Mouse (Mus musculus): ENCODE measurements around the gene Klc2. TPM values are rescaled to one million over a fixed set of nuclear protein-coding genes. Genes with fewer than 3 reads are reported as not detected.

The Klc2 gene
- polyA plus RNA-seq, 1 experiment: 318 TPM

DNA sequence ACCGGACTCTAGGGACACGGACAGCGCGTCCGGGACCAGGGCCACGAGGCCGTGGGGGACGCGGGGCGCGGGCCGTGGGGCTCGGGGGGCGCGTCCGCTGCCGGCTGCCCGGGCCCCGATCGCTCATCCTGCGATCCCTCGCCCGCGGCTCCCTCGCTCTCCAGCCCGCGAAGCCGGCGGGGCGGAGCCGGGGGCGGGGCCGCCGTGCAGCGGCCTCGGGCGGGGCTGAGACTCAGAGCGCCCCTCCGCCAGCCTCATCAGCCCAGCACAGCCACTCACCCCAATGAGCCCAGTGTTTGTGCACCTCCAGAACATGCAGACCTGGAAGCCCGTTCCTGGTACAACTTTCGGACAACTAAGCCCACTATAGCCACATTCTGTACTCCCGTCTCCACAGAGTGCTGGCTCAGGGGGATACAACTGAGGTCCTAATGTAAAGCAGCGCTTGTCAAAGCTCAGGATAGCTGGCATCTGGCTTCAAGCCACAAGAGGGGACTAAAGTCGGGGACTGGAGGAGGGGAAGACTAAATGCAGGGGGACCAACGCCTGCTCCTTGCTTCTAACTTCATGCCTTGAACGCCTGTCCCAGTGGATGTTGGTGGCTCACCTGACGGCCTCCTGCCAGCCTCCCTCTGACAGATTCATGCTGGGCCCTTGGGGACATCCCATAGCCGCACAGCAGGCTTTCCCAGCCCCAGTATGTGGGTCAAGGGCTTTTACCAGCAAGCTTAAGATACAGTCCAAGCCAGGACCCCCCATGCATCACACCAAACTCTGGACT is 19.8 kb downstream of the Klc2 start, which contains the start of gene Cnih2:
TSS of gene Cnih2 (minus strand) at position 159 of the 781 bp plus-strand sequence.
- H3K4me1 ChIP-seq (ENCODE audit: control insufficient read depth, insufficient read depth, low read length): peaks cover 22% of the 10 kb centered on the region
- peak within 1 kb of the TSS; percentile 45 for H3K27ac ChIP-seq (ENCODE audit: insufficient read depth, low read length)
- 2% methylated on average over 44 of the region's 48 CpGs for WGBS
- no peaks in the 10 kb centered on the region for H3K27me3 ChIP-seq (ENCODE audit: control insufficient read depth, insufficient read depth, low read length)
- peak within 1 kb of the TSS; percentile 77 for H3K4me3 ChIP-seq (replicated peaks; ENCODE audit: insufficient read depth, low read depth, low read length)
- peak; percentile 76 to 78 for DNase-seq
- no peak for TF ChIP-seq CTCF (IDR thresholded peaks at IDR 0.05; ENCODE audit: borderline replicate concordance, insufficient read depth, low read depth, low read length)
- TF ChIP-seq POLR2A (IDR thresholded peaks at IDR 0.05; ENCODE audit: borderline replicate concordance, insufficient read depth, low read length): 0 out of 2 replicates have a peak, but pooled peaks have one; percentile 31

DNA sequence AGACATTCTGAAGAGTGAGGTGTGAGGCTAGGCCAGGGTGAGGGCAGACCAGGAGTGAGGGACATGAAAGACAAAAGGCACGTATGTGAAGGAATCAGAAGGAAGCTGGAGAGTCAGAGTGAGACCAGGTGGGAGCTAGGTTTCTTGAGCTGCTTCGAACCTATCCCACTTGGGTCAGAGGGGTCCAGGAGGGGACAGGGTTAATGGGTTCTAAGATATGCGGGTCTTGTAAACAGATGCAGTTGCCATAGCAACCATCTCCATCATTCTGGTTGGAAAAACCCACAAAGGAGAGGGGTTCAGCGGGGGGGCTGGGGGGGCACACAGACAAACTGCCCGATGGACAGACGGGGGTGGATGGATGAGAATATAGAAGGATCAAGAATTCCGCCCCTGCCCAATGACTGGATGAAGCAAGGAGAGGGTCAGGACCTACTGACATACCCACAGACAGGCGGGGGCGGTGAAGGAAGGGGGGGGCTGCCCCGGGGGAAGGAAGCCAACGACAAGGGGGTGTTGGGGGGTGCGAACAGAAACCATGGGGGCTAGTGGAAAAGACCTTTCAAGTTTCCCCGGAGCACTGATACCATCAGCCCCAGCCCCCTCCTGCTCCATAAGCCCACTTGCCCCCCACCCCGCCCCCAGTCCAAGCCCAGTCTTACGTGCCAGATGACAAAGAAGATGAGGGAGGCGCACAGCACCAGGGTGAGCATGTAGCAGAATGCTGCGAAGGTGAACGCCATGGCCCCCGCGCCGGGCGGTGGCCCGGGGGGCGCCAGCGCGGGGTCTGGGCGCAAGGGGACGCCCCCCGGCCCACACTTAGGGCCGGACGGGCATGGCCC is 20.6 kb downstream of the Klc2 start:
- H3K27ac ChIP-seq (ENCODE audit: insufficient read depth, low read length): peak overlapping the region; percentile 35
- peak overlapping the region; percentile 77 for H3K4me3 ChIP-seq (replicated peaks; ENCODE audit: insufficient read depth, low read depth, low read length)
- 3% methylated on average over 30 of the region's 31 CpGs for WGBS
- DNase-seq: no peak
- H3K27me3 ChIP-seq (ENCODE audit: control insufficient read depth, insufficient read depth, low read length): no peaks in the 10 kb centered on the region
- TF ChIP-seq POLR2A (IDR thresholded peaks at IDR 0.05; ENCODE audit: borderline replicate concordance, insufficient read depth, low read length): no peak
- TF ChIP-seq CTCF (IDR thresholded peaks at IDR 0.05; ENCODE audit: borderline replicate concordance, insufficient read depth, low read depth, low read length): no peak
- H3K4me1 ChIP-seq (ENCODE audit: control insufficient read depth, insufficient read depth, low read length): peaks cover 22% of the 10 kb centered on the region

DNA sequence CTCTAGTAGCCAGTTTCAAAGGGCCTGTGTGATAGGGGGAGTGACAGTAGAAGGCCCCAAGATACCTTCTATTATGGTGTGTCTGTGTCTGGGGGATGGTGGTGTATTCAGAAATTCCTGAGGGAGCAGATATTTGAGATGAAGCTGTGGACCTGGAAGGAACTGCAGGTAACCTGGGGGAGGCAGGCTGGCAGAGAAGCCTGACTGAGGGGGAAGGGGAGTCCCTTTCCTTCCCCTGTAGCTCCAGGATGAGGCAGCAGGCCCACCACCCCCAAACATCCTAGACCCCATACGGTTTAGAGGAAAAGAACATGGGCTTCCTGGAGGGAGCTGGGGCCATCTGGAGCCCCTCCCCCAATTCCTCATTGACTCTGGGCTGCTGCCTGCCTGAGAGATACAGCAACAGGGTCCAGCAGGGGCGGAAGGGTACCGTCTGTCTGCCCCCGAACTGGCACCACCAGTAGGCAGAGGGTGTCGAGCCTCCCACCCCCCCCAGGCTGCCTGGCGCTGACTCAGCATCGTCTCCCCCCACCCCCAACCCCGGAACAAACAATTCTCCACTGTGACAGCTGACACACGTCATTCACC is 22.4 kb downstream of the Klc2 start:
- Histone ChIP-seq H3K27me3 (ENCODE audit: control insufficient read depth, insufficient read depth, low read length) (no peaks in the 10 kb centered on the region), H3K27ac (ENCODE audit: insufficient read depth, low read length) (no peak overlapping the region), H3K4me1 (ENCODE audit: control insufficient read depth, insufficient read depth, low read length) (peaks cover 22% of the 10 kb centered on the region), H3K4me3 (replicated peaks; ENCODE audit: insufficient read depth, low read depth, low read length) (no peak overlapping the region)
- TF ChIP-seq CTCF (IDR thresholded peaks at IDR 0.05; ENCODE audit: borderline replicate concordance, insufficient read depth, low read depth, low read length): no peak
- TF ChIP-seq POLR2A (IDR thresholded peaks at IDR 0.05; ENCODE audit: borderline replicate concordance, insufficient read depth, low read length): no peak
- WGBS: 9% methylated on average over 9 of the region's 9 CpGs
- DNase-seq: no peak

DNA sequence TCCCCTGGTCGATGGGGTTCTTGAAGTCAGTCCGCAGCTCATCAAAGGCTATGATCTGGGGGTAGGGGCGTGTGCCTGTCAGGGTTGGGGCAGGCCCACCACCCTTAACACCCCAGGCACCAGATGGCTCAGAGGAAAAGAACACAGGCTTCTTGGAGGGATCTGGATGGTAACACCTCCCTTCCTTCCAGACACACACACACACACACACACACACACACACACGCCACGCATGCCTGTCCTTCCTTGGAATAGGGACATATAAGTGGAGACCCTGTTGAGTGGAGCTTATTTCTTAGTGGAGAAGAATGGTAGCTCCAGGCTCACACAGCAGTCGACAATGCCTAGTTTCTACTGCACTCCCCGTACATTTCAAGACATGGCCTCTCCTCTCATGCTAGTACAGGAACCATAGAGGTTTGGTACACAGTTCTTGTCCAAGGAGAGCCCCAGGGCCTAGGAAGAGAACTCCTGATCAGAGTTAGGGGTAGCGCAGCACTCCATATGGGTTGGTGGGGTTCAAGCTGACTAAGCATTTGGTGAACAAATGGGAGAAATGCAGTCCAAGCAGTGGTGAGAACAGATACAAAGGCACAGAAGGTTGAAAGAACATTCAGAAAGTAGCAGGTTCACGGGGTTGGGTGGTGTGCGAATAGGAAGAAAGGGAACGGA is 23.5 kb downstream of the Klc2 start:
- TF ChIP-seq POLR2A (IDR thresholded peaks at IDR 0.05; ENCODE audit: borderline replicate concordance, insufficient read depth, low read length): no peak
- TF ChIP-seq CTCF (IDR thresholded peaks at IDR 0.05; ENCODE audit: borderline replicate concordance, insufficient read depth, low read depth, low read length): no peak
- no peak for DNase-seq
- 22% methylated on average over 11 of the region's 11 CpGs for WGBS

DNA sequence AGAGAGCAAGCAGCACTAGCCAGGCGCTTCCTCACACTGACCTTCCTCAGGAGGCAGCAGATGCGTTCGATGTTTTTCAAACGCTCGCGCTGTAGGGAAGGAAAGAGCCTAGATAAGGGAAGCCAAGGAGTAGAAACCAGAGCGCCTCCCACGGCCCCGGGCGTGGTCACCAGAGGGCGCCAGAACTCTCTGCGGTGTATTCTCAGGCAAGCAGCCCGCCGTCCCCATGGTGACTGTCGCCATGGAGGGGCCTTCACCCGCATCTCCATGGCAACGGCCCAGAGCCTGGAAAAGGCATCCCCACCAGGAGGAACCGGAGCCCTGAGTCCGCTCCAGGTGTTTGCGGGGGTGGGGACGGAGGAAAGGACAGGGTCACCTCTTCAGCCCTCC is 24.1 kb downstream of the Klc2 start:
- peak; percentile 92 to 96 for DNase-seq
- Histone ChIP-seq H3K4me1 (ENCODE audit: control insufficient read depth, insufficient read depth, low read length) (peaks cover 22% of the 10 kb centered on the region), H3K4me3 (replicated peaks; ENCODE audit: insufficient read depth, low read depth, low read length) (peak overlapping the region; percentile 52), H3K27ac (ENCODE audit: insufficient read depth, low read length) (peak overlapping the region; percentile 32; the same call in 1 of the 2 replicates), H3K27me3 (ENCODE audit: control insufficient read depth, insufficient read depth, low read length) (no peaks in the 10 kb centered on the region)
- under 1% methylated on average over 21 of the region's 21 CpGs for WGBS
- TF ChIP-seq POLR2A (IDR thresholded peaks at IDR 0.05; ENCODE audit: borderline replicate concordance, insufficient read depth, low read length): no peak
- peak; percentile 78 for TF ChIP-seq CTCF (IDR thresholded peaks at IDR 0.05; ENCODE audit: borderline replicate concordance, insufficient read depth, low read depth, low read length)

More for the DNA sequence above, 23.5 kb downstream of the Klc2 start:
- Histone ChIP-seq H3K4me3 (replicated peaks; ENCODE audit: insufficient read depth, low read depth, low read length) (peak overlapping the region; percentile 52), H3K27me3 (ENCODE audit: control insufficient read depth, insufficient read depth, low read length) (no peaks in the 10 kb centered on the region), H3K4me1 (ENCODE audit: control insufficient read depth, insufficient read depth, low read length) (peaks cover 22% of the 10 kb centered on the region), H3K27ac (ENCODE audit: insufficient read depth, low read length) (peak overlapping the region; percentile 6; the same call in 1 of the 2 replicates)

GRCm38 (mm10) chr19:5093481-5094242 is 24.7 kb downstream of the Klc2 start:
- WGBS: 65% methylated on average over 12 of the region's 12 CpGs
- DNase-seq: no peak
- Histone ChIP-seq H3K4me3 (replicated peaks; ENCODE audit: insufficient read depth, low read depth, low read length) (peak overlapping the region; percentile 28), H3K4me1 (ENCODE audit: control insufficient read depth, insufficient read depth, low read length) (peaks cover 22% of the 10 kb centered on the region), H3K27ac (ENCODE audit: insufficient read depth, low read length) (0 out of 2 replicates have a peak overlapping the region, but pooled peaks have one; percentile 32), H3K27me3 (ENCODE audit: control insufficient read depth, insufficient read depth, low read length) (no peaks in the 10 kb centered on the region)
- TF ChIP-seq CTCF (IDR thresholded peaks at IDR 0.05; ENCODE audit: borderline replicate concordance, insufficient read depth, low read depth, low read length) (no peak), POLR2A (IDR thresholded peaks at IDR 0.05; ENCODE audit: borderline replicate concordance, insufficient read depth, low read length) (no peak)
